ENCODE assay signal across 8 mouse cellular contexts in genomic region chr12:80792867-80793266, GRCm38 (mm10). TPM values are rescaled to one million over a fixed set of nuclear protein-coding genes. Genes with fewer than 3 reads are reported as not detected.
DNase-seq lines count a peak whose midpoint lies in the region; ATAC-seq and TF ChIP-seq lines count a peak whose summit lies in the region.

No protein-coding gene starts in this region.

- peak overlapping the region; percentile 40; the same call in 1 of the 2 replicates for H3K9ac ChIP-seq in forebrain, embryonic 13.5 days
- H3K9ac ChIP-seq in forebrain, embryonic 15.5 days (replicated peaks): no peak overlapping the region
- H3K9ac ChIP-seq in heart, postnatal 0 days (replicated peaks; ENCODE audit: low read depth, low read length): no peak overlapping the region
- H3K9ac ChIP-seq in lung, postnatal 0 days (replicated peaks; ENCODE audit: low read depth): no peak overlapping the region; the same call in 1 of the 2 replicates
- no peak overlapping the region for H3K9ac ChIP-seq in forebrain, embryonic 11.5 days (ENCODE audit: low read length)

- peaks cover 31% of the 10 kb centered on the region for H3K4me1 ChIP-seq in forebrain, embryonic 13.5 days
- H3K4me1 ChIP-seq in forebrain, embryonic 15.5 days: peaks cover 25% of the 10 kb centered on the region
- H3K4me1 ChIP-seq in G1E (ENCODE audit: insufficient read depth, low read depth, low read length): peaks cover 54% of the 10 kb centered on the region
- peaks cover 30% of the 10 kb centered on the region for H3K4me1 ChIP-seq in heart, postnatal 0 days (ENCODE audit: control insufficient read depth, insufficient read depth)
- H3K4me1 ChIP-seq in lung, postnatal 0 days (ENCODE audit: insufficient read depth, low read depth, low read length): peaks cover 24% of the 10 kb centered on the region; the same call in 1 of the 2 replicates
- H3K4me1 ChIP-seq in forebrain, embryonic 11.5 days (replicated peaks; ENCODE audit: control insufficient read depth, insufficient read depth, low read length): peaks cover 5% of the 10 kb centered on the region; the same call in 1 of the 2 replicates

- 87% methylated on average over 5 of the region's 5 CpGs for WGBS in forebrain, embryonic 13.5 days
- 87% methylated on average over 5 of the region's 5 CpGs for WGBS in forebrain, embryonic 15.5 days
- 45% methylated on average over 5 of the region's 5 CpGs for WGBS in heart, postnatal 0 days
- WGBS in lung, postnatal 0 days: 44% methylated on average over 5 of the region's 5 CpGs
- WGBS in forebrain, embryonic 11.5 days: 84% methylated on average over 5 of the region's 5 CpGs

- TF ChIP-seq CTCF in G1E (IDR thresholded peaks at IDR 0.05; ENCODE audit: low read depth, low read length): no peak
- TF ChIP-seq CTCF in heart, postnatal 0 days (IDR thresholded peaks at IDR 0.05; ENCODE audit: low read depth): no peak
- no peak for TF ChIP-seq CTCF in lung, postnatal 0 days (IDR thresholded peaks at IDR 0.05)

- ATAC-seq in forebrain, embryonic 13.5 days: no peak
- ATAC-seq in forebrain, embryonic 15.5 days (replicated peaks): no peak
- ATAC-seq in G1E (ENCODE audit: extremely low read depth, insufficient number of reproducible peaks, low FRiP score, poor library complexity, severe bottlenecking): no peak
- no peak for ATAC-seq in heart, postnatal 0 days (ENCODE audit: insufficient read depth, low read depth)
- no peak for ATAC-seq in lung, postnatal 0 days
- ATAC-seq in megakaryocyte-erythroid progenitor cell, adult 5-6 weeks (replicated peaks; ENCODE audit: low FRiP score, low TSS enrichment, poor library complexity, severe bottlenecking): no peak
- no peak for ATAC-seq in forebrain, embryonic 11.5 days (replicated peaks; ENCODE audit: low FRiP score)

- H3K9me3 ChIP-seq in forebrain, embryonic 13.5 days (replicated peaks): no peaks in the 10 kb centered on the region
- no peaks in the 10 kb centered on the region for H3K9me3 ChIP-seq in forebrain, embryonic 15.5 days
- no peaks in the 10 kb centered on the region for H3K9me3 ChIP-seq in G1E (replicated peaks)
- H3K9me3 ChIP-seq in heart, postnatal 0 days (replicated peaks; ENCODE audit: control insufficient read depth, low read length): no peaks in the 10 kb centered on the region
- no peaks in the 10 kb centered on the region for H3K9me3 ChIP-seq in lung, postnatal 0 days (ENCODE audit: low read length)
- H3K9me3 ChIP-seq in forebrain, embryonic 11.5 days (ENCODE audit: control insufficient read depth, low read length): no peaks in the 10 kb centered on the region

- H3K4me2 ChIP-seq in forebrain, embryonic 13.5 days: no peak overlapping the region
- no peak overlapping the region for H3K4me2 ChIP-seq in forebrain, embryonic 15.5 days (replicated peaks)
- H3K4me2 ChIP-seq in heart, postnatal 0 days (ENCODE audit: low read depth, low read length): peak overlapping the region; percentile 72; the same call in 1 of the 2 replicates
- peak overlapping the region; percentile 72 for H3K4me2 ChIP-seq in lung, postnatal 0 days (replicated peaks; ENCODE audit: low read depth, low read length)
- no peak overlapping the region for H3K4me2 ChIP-seq in forebrain, embryonic 11.5 days (ENCODE audit: low read depth, low read length, severe bottlenecking)

- no peak for TF ChIP-seq EP300 in heart, postnatal 0 days (IDR thresholded peaks at IDR 0.05; ENCODE audit: low read depth)
- no peak for TF ChIP-seq EP300 in lung, postnatal 0 days (IDR thresholded peaks at IDR 0.05)

- no peak overlapping the region for H3K27ac ChIP-seq in forebrain, embryonic 13.5 days
- H3K27ac ChIP-seq in forebrain, embryonic 15.5 days (replicated peaks): no peak overlapping the region
- peak overlapping the region; percentile 31 for H3K27ac ChIP-seq in heart, postnatal 0 days (ENCODE audit: low read depth)
- no peak overlapping the region for H3K27ac ChIP-seq in lung, postnatal 0 days (ENCODE audit: low read length)
- H3K27ac ChIP-seq in forebrain, embryonic 11.5 days (ENCODE audit: low read depth, low read length): no peak overlapping the region

- no peaks in the 10 kb centered on the region for H3K36me3 ChIP-seq in forebrain, embryonic 13.5 days (ENCODE audit: poor library complexity, severe bottlenecking)
- no peaks in the 10 kb centered on the region for H3K36me3 ChIP-seq in forebrain, embryonic 15.5 days
- peaks cover 40% of the 10 kb centered on the region for H3K36me3 ChIP-seq in G1E (replicated peaks)
- H3K36me3 ChIP-seq in heart, postnatal 0 days (replicated peaks; ENCODE audit: control insufficient read depth, insufficient read depth, low read length): no peaks in the 10 kb centered on the region
- H3K36me3 ChIP-seq in lung, postnatal 0 days (ENCODE audit: insufficient read depth, low read length): no peaks in the 10 kb centered on the region
- H3K36me3 ChIP-seq in forebrain, embryonic 11.5 days (ENCODE audit: control insufficient read depth, insufficient read depth, low read length): no peaks in the 10 kb centered on the region

- no peak overlapping the region for H3K4me3 ChIP-seq in forebrain, embryonic 13.5 days
- H3K4me3 ChIP-seq in forebrain, embryonic 15.5 days: no peak overlapping the region
- H3K4me3 ChIP-seq in G1E (ENCODE audit: low read depth, low read length): peak overlapping the region; percentile 62; the same call in 1 of the 2 replicates
- H3K4me3 ChIP-seq in heart, postnatal 0 days (ENCODE audit: low read depth, low read length): no peak overlapping the region
- H3K4me3 ChIP-seq in lung, postnatal 0 days (ENCODE audit: low read depth, low read length): no peak overlapping the region
- H3K4me3 ChIP-seq in forebrain, embryonic 11.5 days (ENCODE audit: low read depth, low read length): no peak overlapping the region

- no peak for DNase-seq in G1E (ENCODE audit: low spot score)
- DNase-seq in heart, postnatal 0 days (ENCODE audit: low spot score): no peak
- no peak for DNase-seq in lung, postnatal 0 days (ENCODE audit: low spot score)
- DNase-seq in thymus, postnatal 14 days: peak; percentile 77
- DNase-seq in forebrain, embryonic 11.5 days (ENCODE audit: low spot score): no peak

- no peaks in the 10 kb centered on the region for H3K27me3 ChIP-seq in forebrain, embryonic 13.5 days
- no peaks in the 10 kb centered on the region for H3K27me3 ChIP-seq in forebrain, embryonic 15.5 days
- no peaks in the 10 kb centered on the region for H3K27me3 ChIP-seq in G1E (ENCODE audit: insufficient read depth, low read length)
- no peaks in the 10 kb centered on the region for H3K27me3 ChIP-seq in heart, postnatal 0 days (ENCODE audit: control insufficient read depth, insufficient read depth, low read length)
- no peaks in the 10 kb centered on the region for H3K27me3 ChIP-seq in lung, postnatal 0 days (replicated peaks; ENCODE audit: insufficient read depth, low read length)
- no peaks in the 10 kb centered on the region for H3K27me3 ChIP-seq in forebrain, embryonic 11.5 days (ENCODE audit: control insufficient read depth, insufficient read depth, low read length)

RNA-seq across cellular contexts. Expression of gene Susd6, which starts 2.6 kb away (rescaled TPM):
- polyA plus RNA-seq in forebrain, embryonic 13.5 days (2015; fragmentation: Nextera tagmentation; extraction: Ambion mirVana): 13.8 and 14.0 TPM in 2 replicates
- 13.9 and 14.3 TPM in 2 replicates for polyA plus RNA-seq in forebrain, embryonic 15.5 days (2015; fragmentation: Nextera tagmentation; extraction: Ambion mirVana)
- total RNA-seq in G1E (2014; fragmentation: Nextera tagmentation) (123 and 135 TPM in 2 replicates), G1E (2017) (66.4 and 66.6 TPM in 2 replicates)
- polyA plus RNA-seq in G1E (2012): 24.0 and 29.6 TPM in 2 replicates
- 50.2 and 50.6 TPM in 2 replicates for total RNA-seq in heart, postnatal 0 days (2014; rRNA removed; ENCODE audit: low replicate concordance)
- polyA plus RNA-seq in heart, postnatal 0 days (2015; fragmentation: Nextera tagmentation; extraction: Ambion mirVana): 15.1 and 15.4 TPM in 2 replicates
- 26.5 and 34.9 TPM in 2 replicates for polyA plus RNA-seq in lung, postnatal 0 days (2015; fragmentation: Nextera tagmentation; extraction: Ambion mirVana)
- total RNA-seq in megakaryocyte-erythroid progenitor cell, adult 5-6 weeks (2014; fragmentation: Nextera tagmentation): 26.0 and 27.0 TPM in 2 replicates
- 17.3 and 26.4 TPM in 2 replicates for total RNA-seq in megakaryocyte-erythroid progenitor cell, adult 5-6 weeks (2017)
- 19.9 and 21.5 TPM in 2 replicates for polyA plus RNA-seq in forebrain, embryonic 11.5 days (2014; fragmentation: Nextera tagmentation; extraction: Ambion mirVana)

RNA-seq across cellular contexts. Expression of gene Ccdc177, which starts 32.4 kb away (rescaled TPM):
- polyA plus RNA-seq in forebrain, embryonic 13.5 days (2015; fragmentation: Nextera tagmentation; extraction: Ambion mirVana): 4.6 and 4.7 TPM in 2 replicates
- 6.2 and 7.4 TPM in 2 replicates for polyA plus RNA-seq in forebrain, embryonic 15.5 days (2015; fragmentation: Nextera tagmentation; extraction: Ambion mirVana)
- total RNA-seq in G1E (2014; fragmentation: Nextera tagmentation): not detected in 2 replicates
- 0.06 and 0.11 TPM in 2 replicates for total RNA-seq in G1E (2017)
- not detected in 2 replicates for polyA plus RNA-seq in G1E (2012)
- total RNA-seq in heart, postnatal 0 days (2014; rRNA removed; ENCODE audit: low replicate concordance): 0.31 TPM in 1 of 2 replicates, not detected in the other
- polyA plus RNA-seq in heart, postnatal 0 days (2015; fragmentation: Nextera tagmentation; extraction: Ambion mirVana): not detected in 2 replicates
- polyA plus RNA-seq in lung, postnatal 0 days (2015; fragmentation: Nextera tagmentation; extraction: Ambion mirVana): 0.02 TPM in 1 of 2 replicates, not detected in the other
- not detected in 2 replicates for total RNA-seq in megakaryocyte-erythroid progenitor cell, adult 5-6 weeks (2014; fragmentation: Nextera tagmentation)
- not detected in 2 replicates for total RNA-seq in megakaryocyte-erythroid progenitor cell, adult 5-6 weeks (2017)
- polyA plus RNA-seq in forebrain, embryonic 11.5 days (2014; fragmentation: Nextera tagmentation; extraction: Ambion mirVana): 5.1 and 6.8 TPM in 2 replicates

Comparison
In these comparisons a context has a peak if more than half of its experiments do, and no peak if none do; other contexts are left out.
1. H3K4me2 ChIP-seq: peak in heart, postnatal 0 days (single experiment) and lung, postnatal 0 days (single experiment); none in forebrain, embryonic 13.5 days (single experiment), forebrain, embryonic 15.5 days (single experiment) and forebrain, embryonic 11.5 days (single experiment).